Mouse (Mus musculus) ES-Bruce4 (cell line): ENCODE measurements around the gene Rpl32.

Experiments
- CTCF ChIP-seq: IDR thresholded peaks from one replicate; pipeline ENCODE4 v1.8.1; 2011; ENCODE audit warnings: low read depth, low read length
- EP300 ChIP-seq: IDR thresholded peaks from 2 replicates; pipeline ENCODE4 v1.6.1; 2011; ENCODE audit warnings: low read depth, low read length; ENCODE audit not compliant: insufficient read depth
- POLR2A ChIP-seq: IDR thresholded peaks from one replicate; pipeline ENCODE4 v1.8.1; 2011; ENCODE audit warnings: low read length; ENCODE audit not compliant: insufficient read depth

GRCm38 (mm10) chr6:115853091-115853813 is 44.7 kb upstream of the Rpl32 start, which contains the start of the genes Mbd4 and Ift122:
- TF ChIP-seq CTCF: no peak
- TF ChIP-seq POLR2A: peak; percentile 18
- TF ChIP-seq EP300: no peak
